Mouse (Mus musculus) ES-E14 (cell line): Measurements from ENCODE around the gene Slc43a2. TPM values are rescaled to one million over a fixed set of nuclear protein-coding genes. Genes with fewer than 3 reads are reported as not detected.
A peak's percentile ranks its signal among the peaks of the same experiment; 100 is the strongest.

Source experiments
- DNase-seq: peaks from one replicate; pipeline ENCODE4 v3.0.0-alpha.2; 2013; ENCODE audit warnings: low read depth, low spot score
- H3K27ac ChIP-seq: 2 replicates; pipeline ENCODE4 v1.5.1; 2012; ENCODE audit warnings: low read depth, mild to moderate bottlenecking, low read length, moderate library complexity, mixed read lengths; ENCODE audit not compliant: poor library complexity, insufficient read depth, severe bottlenecking
- H3K36me3 ChIP-seq: 2 replicates; pipeline ENCODE4 v1.6.1; 2012; ENCODE audit warnings: mild to moderate bottlenecking, low read length, moderate library complexity, mixed read lengths; ENCODE audit not compliant: control insufficient read depth, poor library complexity, insufficient read depth, severe bottlenecking
- H3K4me1 ChIP-seq, 2 experiments: fragments of 150-350 bp in 1 of 2; sonication (generic) in 1 of 2; 2 replicates each; pipeline ENCODE4 v1.6.1; 2012; ENCODE audit warnings: low read length in 2 of 2, mild to moderate bottlenecking in 1 of 2, mixed read lengths in 1 of 2; ENCODE audit not compliant: control insufficient read depth in 2 of 2, insufficient read depth in 2 of 2, poor library complexity in 1 of 2
- H3K4me3 ChIP-seq, 2 experiments: fragments of 150-350 bp in 1 of 2; sonication (generic) in 1 of 2; 2 replicates each; pipeline ENCODE4 v1.5.1; 2012; ENCODE audit warnings: low read length in 2 of 2, low read depth in 1 of 2, mild to moderate bottlenecking in 1 of 2, mixed read lengths in 1 of 2; ENCODE audit not compliant: insufficient read depth in 1 of 2, poor library complexity in 1 of 2, severe bottlenecking in 1 of 2
- H3K9ac ChIP-seq: 2 replicates; pipeline ENCODE4 v1.6.1; 2012; ENCODE audit warnings: low read depth, mild to moderate bottlenecking, low read length, mixed read lengths; ENCODE audit not compliant: poor library complexity, insufficient read depth, severe bottlenecking
- H3K9me3 ChIP-seq: fragments of 150-350 bp; sonication (generic); 2 replicates; pipeline ENCODE4 v1.6.1; 2012; ENCODE audit warnings: low read depth, mild to moderate bottlenecking, low read length; ENCODE audit not compliant: control insufficient read depth, insufficient read depth
- CHD2 ChIP-seq: IDR thresholded peaks from 2 replicates; pipeline ENCODE4 v1.6.1; 2014; ENCODE audit warnings: mild to moderate bottlenecking, low read depth, low read length, inconsistent platforms
- HCFC1 ChIP-seq: IDR thresholded peaks from 2 replicates; pipeline ENCODE4 v1.6.1; 2012; ENCODE audit warnings: low read length, inconsistent platforms, borderline replicate concordance; ENCODE audit not compliant: insufficient read depth
- MAFK ChIP-seq: IDR thresholded peaks from 2 replicates; pipeline ENCODE4 v1.6.1; 2014; ENCODE audit warnings: mild to moderate bottlenecking, low read depth, low read length, inconsistent platforms; ENCODE audit not compliant: insufficient read depth
- ZC3H11A ChIP-seq: IDR thresholded peaks from 2 replicates; pipeline ENCODE4 v1.6.1; 2012; ENCODE audit warnings: low read depth, mild to moderate bottlenecking, inconsistent platforms, low read length, borderline replicate concordance
- ZNF384 ChIP-seq: IDR thresholded peaks from 2 replicates; pipeline ENCODE4 v1.6.1; 2012; ENCODE audit warnings: low read depth, low read length, inconsistent platforms
- in situ Hi-C, 2 experiments: fragments of 600-800 bp; cut with MboI; formaldehyde crosslinking; loops; one replicate each; pipeline ENCODE4 v1.15.1; 2025; ENCODE audit warnings: low sequenced_read_pairs in 2 of 2, inconsistent platforms in 1 of 2; ENCODE audit not compliant: unreplicated experiment in 2 of 2
- total RNA-seq: library from RNA; depleted of rRNA; stranded (reverse); fragments of 300-350 nt; gene quantifications from 2 replicates; pipeline ENCODE4 v1.2.3, GENCODE M21; 2012

The Slc43a2 gene
- total RNA-seq, 1 experiment, result 24.8 TPM

- peaks cover 11% of the 10 kb centered on the region for H3K36me3 ChIP-seq
- peaks cover 0 to 10% of the 10 kb centered on the region in 2 experiments; a peak in 1 of 4 replicates for H3K4me1 ChIP-seq
- no peak within 1 kb of the TSS for H3K27ac ChIP-seq
- no peak for TF ChIP-seq CHD2
- no peak for TF ChIP-seq ZC3H11A
- no peak for TF ChIP-seq HCFC1
- no peak for TF ChIP-seq MAFK
- no peak for TF ChIP-seq ZNF384
- no peaks in the 10 kb centered on the region for H3K9me3 ChIP-seq
- H3K4me3 ChIP-seq, result peak within 1 kb of the TSS in 1 of 2 experiments; percentile 35; a peak in 1 of 4 replicates
- H3K9ac ChIP-seq, result no peak within 1 kb of the TSS; the same call in 1 of the 2 replicates
- DNase-seq, result no peak
- in situ Hi-C loops, result no loop called here
Observed at GRCm38 (mm10) chr11:75513336-75513735, 18.2 kb upstream of the Slc43a2 start, which contains the start of gene Scarf1. Gene Scarf1, plus strand, starts transcription at chr11:75513540.

DNA sequence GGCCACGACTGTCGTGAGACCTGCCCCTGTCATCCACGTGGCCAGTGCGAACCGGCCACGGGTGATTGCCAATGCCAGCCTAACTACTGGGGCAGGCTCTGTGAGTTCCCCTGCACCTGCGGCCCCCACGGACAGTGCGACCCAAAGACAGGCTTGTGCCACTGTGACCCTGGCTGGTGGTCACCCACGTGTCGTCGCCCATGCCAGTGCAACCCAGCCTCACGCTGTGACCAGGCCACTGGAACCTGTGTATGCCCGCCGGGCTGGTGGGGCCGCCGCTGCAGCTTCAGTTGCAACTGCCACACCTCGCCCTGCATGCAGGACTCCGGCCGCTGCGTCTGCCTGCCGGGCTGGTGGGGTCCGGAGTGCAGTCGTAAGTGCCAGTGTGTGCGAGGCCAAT lies 16.3 kb upstream of the Slc43a2 start:
- Histone ChIP-seq H3K4me3 (peak overlapping the region; percentile 20 to 31; a peak in 1 of 4 replicates), H3K36me3 (no peaks in the 10 kb centered on the region), H3K9me3 (no peaks in the 10 kb centered on the region), H3K9ac (no peak overlapping the region), H3K27ac (no peak overlapping the region), H3K4me1 (no peaks in the 10 kb centered on the region; a peak in 1 of 4 replicates)
- TF ChIP-seq MAFK, result no peak
- no peak for TF ChIP-seq CHD2
- TF ChIP-seq ZNF384, result no peak
- TF ChIP-seq ZC3H11A, result no peak
- no peak for TF ChIP-seq HCFC1
- DNase-seq, result no peak
- in situ Hi-C loops, result no loop called here

DNA sequence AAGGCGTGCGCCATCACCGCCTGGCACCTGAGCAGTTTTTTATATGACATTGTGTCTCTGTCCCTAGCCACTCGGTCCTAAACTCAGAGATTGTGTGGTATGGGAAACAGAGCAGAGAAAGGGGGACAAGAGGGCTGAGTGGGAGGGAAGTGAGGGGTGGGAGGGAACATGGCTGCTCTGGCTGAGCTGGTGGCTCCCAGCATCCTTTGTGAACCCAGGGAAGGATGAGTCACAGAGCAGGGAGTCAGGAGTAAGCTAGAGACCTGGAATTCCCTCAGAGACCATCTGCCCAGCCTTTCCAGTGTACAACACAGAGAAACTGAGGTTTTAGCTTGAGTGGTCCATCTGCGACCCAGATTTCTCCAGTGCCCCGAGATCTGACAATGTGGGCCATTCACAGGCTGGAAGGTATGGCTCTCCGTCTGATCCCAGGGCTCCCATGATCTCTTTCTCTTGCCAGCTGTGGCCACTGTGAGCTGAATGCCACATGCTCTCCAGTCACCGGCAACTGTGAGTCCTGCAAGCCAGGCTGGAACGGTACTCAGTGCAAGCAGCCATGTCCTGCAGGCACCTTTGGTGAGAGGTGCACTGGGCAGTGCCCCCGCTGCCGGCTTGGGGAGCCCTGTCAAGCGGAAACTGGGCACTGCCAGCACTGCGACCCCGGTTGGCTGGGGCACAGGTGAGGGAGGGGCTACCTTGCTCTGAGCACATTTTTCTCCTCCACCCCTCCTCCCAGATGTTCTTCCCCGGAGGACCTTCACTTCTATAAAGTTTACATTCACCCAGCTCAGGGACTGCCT lies 11.5 kb upstream of the Slc43a2 start:
- in situ Hi-C loops, result no loop called here
- DNase-seq, result no peak
- Histone ChIP-seq H3K4me1 (no peaks in the 10 kb centered on the region; a peak in 1 of 4 replicates), H3K36me3 (no peaks in the 10 kb centered on the region), H3K4me3 (peak overlapping the region; percentile 6 to 27; a peak in 2 of 4 replicates), H3K9me3 (no peaks in the 10 kb centered on the region), H3K27ac (no peak overlapping the region), H3K9ac (peak overlapping the region; percentile 7; the same call in 1 of the 2 replicates)
- TF ChIP-seq ZNF384, result no peak
- TF ChIP-seq MAFK, result no peak
- no peak for TF ChIP-seq CHD2

GRCm38 (mm10) chr11:75521609-75522008 lies 9.9 kb upstream of the Slc43a2 start:
- no peak for DNase-seq
- no peak overlapping the region for H3K4me3 ChIP-seq
- no peak overlapping the region for H3K9ac ChIP-seq
- H3K9me3 ChIP-seq, result no peaks in the 10 kb centered on the region
- H3K36me3 ChIP-seq, result no peaks in the 10 kb centered on the region
- no peak for TF ChIP-seq MAFK
- no peak for TF ChIP-seq ZC3H11A
- TF ChIP-seq ZNF384, result no peak
- TF ChIP-seq HCFC1, result no peak
- no peaks in the 10 kb centered on the region; a peak in 1 of 4 replicates for H3K4me1 ChIP-seq
- H3K27ac ChIP-seq, result no peak overlapping the region
- in situ Hi-C loops, result no loop called here
